Mouse (Mus musculus): ENCODE measurements around the gene Psmd4. TPM values are rescaled to one million over a fixed set of nuclear protein-coding genes. Genes with fewer than 3 reads are reported as not detected.

The Psmd4 gene
- 100 to 1,000 TPM; 267 to 314 TPM for polyA plus RNA-seq (2017; shearing (Covaris generic))

GRCm38 (mm10) chr3:95042166-95042837 is at the start of gene Psmd4:
Gene Psmd4, minus strand, starts transcription at chr3:95042614.

DNA sequence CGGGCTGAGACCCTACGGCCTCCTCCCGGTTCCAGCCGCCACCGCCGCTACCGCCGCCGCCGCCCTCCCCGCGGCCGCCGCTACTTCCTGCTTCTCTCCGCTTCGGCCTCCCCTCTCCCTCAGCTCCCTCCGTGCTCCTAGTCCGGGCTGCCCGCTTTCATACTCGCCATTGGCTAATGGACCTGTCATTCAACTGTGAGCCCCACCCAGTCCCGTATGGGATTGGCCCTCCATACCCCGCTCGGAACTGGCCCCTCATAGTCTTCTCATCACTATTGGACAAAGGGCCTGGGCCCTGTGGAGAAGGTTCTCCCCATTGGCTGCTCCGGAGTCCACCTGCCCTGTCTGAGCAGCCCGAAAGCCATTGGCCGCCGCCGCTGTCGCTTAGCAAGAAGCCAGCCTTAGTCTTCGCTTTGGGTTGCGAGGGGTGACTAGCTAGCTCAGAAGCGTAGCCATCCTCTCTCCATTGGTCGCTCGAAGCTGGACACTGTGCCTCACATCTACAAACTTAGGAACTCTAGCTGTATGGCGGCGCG is 27.0 kb downstream of the Psmd4 start, which contains the start of gene Zfp687:
Zfp687 (minus strand) TSS at position 112 of the 536 bp plus-strand sequence.

Other genes starting within 250 kb of the Psmd4 start
- 10 to 100 TPM; 11.9 to 12.7 TPM for gene Pogz, start 205.0 kb downstream of the Psmd4 start, polyA plus RNA-seq (2017; shearing (Covaris generic))
- 100 to 1,000 TPM; 395 to 422 TPM for gene Psmb4, start 155.7 kb downstream of the Psmd4 start, polyA plus RNA-seq (2017; shearing (Covaris generic))
- gene Selenbp1, start 109.6 kb downstream of the Psmd4 start, polyA plus RNA-seq (2017; shearing (Covaris generic)) = 1 to 10 TPM; 1.8 to 2.5 TPM
- 10 to 100 TPM; 22.8 to 24.0 TPM for gene Rfx5, start 88.5 kb downstream of the Psmd4 start, polyA plus RNA-seq (2017; shearing (Covaris generic))
- 10 to 100 TPM; 14.1 to 23.6 TPM for gene Pi4kb, start 67.9 kb downstream of the Psmd4 start, polyA plus RNA-seq (2017; shearing (Covaris generic))
- 10 to 100 TPM; 39.4 to 45.0 TPM for gene Zfp687, start 27.2 kb downstream of the Psmd4 start, polyA plus RNA-seq (2017; shearing (Covaris generic))
- 10 to 100 TPM; 24.1 to 24.5 TPM for gene Pip5k1a, start 64.3 kb upstream of the Psmd4 start, polyA plus RNA-seq (2017; shearing (Covaris generic))
- 100 to 1,000 TPM in 1 of 2 experiments, 10 to 100 TPM in 1; 99.6 to 118 TPM for gene Vps72, start 68.4 kb upstream of the Psmd4 start, polyA plus RNA-seq (2017; shearing (Covaris generic))
- gene Tmod4, start 81.9 kb upstream of the Psmd4 start, polyA plus RNA-seq (2017; shearing (Covaris generic)) = 1 to 10 TPM; 2.0 to 4.4 TPM
- 100 to 1,000 TPM in 1 of 2 experiments, 10 to 100 TPM in 1; 65.2 to 120 TPM for gene Scnm1, start 91.4 kb upstream of the Psmd4 start, polyA plus RNA-seq (2017; shearing (Covaris generic))
- gene Lysmd1, start 91.5 kb upstream of the Psmd4 start, polyA plus RNA-seq (2017; shearing (Covaris generic)) = 10 to 100 TPM; 23.6 to 34.9 TPM
- 100 to 1,000 TPM; 229 to 255 TPM for gene Tnfaip8l2, start 99.7 kb upstream of the Psmd4 start, polyA plus RNA-seq (2017; shearing (Covaris generic))
- 1 to 10 TPM; 1.8 to 1.9 TPM for gene Sema6c, start 117.8 kb upstream of the Psmd4 start, polyA plus RNA-seq (2017; shearing (Covaris generic))
- gene Gabpb2, start 175.3 kb upstream of the Psmd4 start, polyA plus RNA-seq (2017; shearing (Covaris generic)) = 10 to 100 TPM; 24.8 to 34.5 TPM
- gene Cdc42se1, start 186.1 kb upstream of the Psmd4 start, polyA plus RNA-seq (2017; shearing (Covaris generic)) = 100 to 1,000 TPM; 446 to 449 TPM
- gene Mllt11, start 189.6 kb upstream of the Psmd4 start, polyA plus RNA-seq (2017; shearing (Covaris generic)) = 10 to 100 TPM in 1 of 2 experiments, 1 to 10 TPM in 1; 9.1 to 20.6 TPM
- gene Gm128, start 199.0 kb upstream of the Psmd4 start, polyA plus RNA-seq (2017; shearing (Covaris generic)) = 1 to 10 TPM in 1 of 2 experiments, under 1 TPM in 1; 0.42 to 1.2 TPM
- gene Bnipl, start 208.6 kb upstream of the Psmd4 start, polyA plus RNA-seq (2017; shearing (Covaris generic)) = 1 to 10 TPM in 1 of 2 experiments, under 1 TPM in 1; 0.45 to 1.1 TPM
- 10 to 100 TPM; 28.2 to 29.8 TPM for gene Mindy1, start 238.7 kb upstream of the Psmd4 start, polyA plus RNA-seq (2017; shearing (Covaris generic))
- gene Prune1, start 239.5 kb upstream of the Psmd4 start, polyA plus RNA-seq (2017; shearing (Covaris generic)) = 1 to 10 TPM; 6.4 to 6.5 TPM

Data from activated CD4-positive, CD25-positive, alpha-beta regulatory T cell (primary cell).